Mouse (Mus musculus) stomach, postnatal 0 days (tissue): ENCODE measurements at regions not wholly inside any gene's neighbourhood (a gene's known extent, or its start where the extent isn't known, plus 50 kb on each side); places are given as distances from the start of the nearest gene placed in this dataset.

Experiments used
- ATAC-seq: fragments of 200-750 bp; cut with Nextera tagmentation; 2 replicates; pipeline ENCODE4 v1.8.0; 2017; ENCODE audit not compliant: low FRiP score, low TSS enrichment
- DNase-seq: peaks from one replicate; pipeline ENCODE4 v3.0.0-alpha.2; 2016; ENCODE audit warnings: low spot score
- H3K27ac ChIP-seq: fragments of 300-500 bp; sonication (generic); replicated peaks from 2 replicates; pipeline ENCODE4 v1.5.1; 2014; ENCODE audit warnings: mild to moderate bottlenecking, control low read depth
- H3K27me3 ChIP-seq: fragments of 300-500 bp; sonication (generic); 2 replicates; pipeline ENCODE4 v1.6.1; 2014; ENCODE audit warnings: low read length; ENCODE audit not compliant: control insufficient read depth, insufficient read depth
- H3K36me3 ChIP-seq: fragments of 300-500 bp; sonication (generic); 2 replicates; pipeline ENCODE4 v1.6.1; 2014; ENCODE audit warnings: low read length, mixed read lengths; ENCODE audit not compliant: control insufficient read depth, insufficient read depth
- H3K4me1 ChIP-seq: fragments of 300-500 bp; sonication (generic); replicated peaks from 2 replicates; pipeline ENCODE4 v1.6.1; 2014; ENCODE audit warnings: antibody characterized with exemption; ENCODE audit not compliant: control insufficient read depth, insufficient read depth
- H3K4me2 ChIP-seq: fragments of 300-500 bp; sonication (generic); replicated peaks from 2 replicates; pipeline ENCODE4 v1.6.1; 2014; ENCODE audit warnings: low read depth, mild to moderate bottlenecking, control low read depth, moderate library complexity
- H3K4me3 ChIP-seq: fragments of 300-500 bp; sonication (generic); 2 replicates; pipeline ENCODE4 v1.5.1; 2014; ENCODE audit warnings: low read depth, low read length, control low read depth
- H3K9ac ChIP-seq: fragments of 300-500 bp; sonication (generic); 2 replicates; pipeline ENCODE4 v1.6.1; 2014; ENCODE audit warnings: mild to moderate bottlenecking, low read length, control low read depth, mixed read lengths
- H3K9me3 ChIP-seq: fragments of 300-500 bp; sonication (generic); 2 replicates; pipeline ENCODE4 v1.6.1; 2016; ENCODE audit warnings: low read length; ENCODE audit not compliant: control insufficient read depth
- CTCF ChIP-seq: IDR thresholded peaks from 2 replicates; pipeline ENCODE4 v1.5.1; 2016; ENCODE audit warnings: antibody characterized with exemption, low read depth, mild to moderate bottlenecking, moderate library complexity
- EP300 ChIP-seq: optimal IDR thresholded peaks from 2 replicates; pipeline ENCODE3; 2016; ENCODE audit warnings: antibody characterized with exemption
- WGBS: fragments of 180-500 bp; shearing (Covaris S2); extraction: QIAGEN DNeasy Blood & Tissue Kit; methylation state at CpG from one replicate; pipeline ENCODE4 v1.1.7; 2014; 5-methylcytosine and 5-hydroxymethylcytosine counted together

GRCm38 (mm10) chr6:82143496-82143895, 102.7 kb downstream of the Eva1a start:
- H3K9ac ChIP-seq: no peak overlapping the region
- ATAC-seq: no peak
- no peak for DNase-seq
- WGBS: 80% methylated on average over 6 of the region's 6 CpGs
- H3K4me3 ChIP-seq: no peak overlapping the region
- no peak overlapping the region for H3K4me2 ChIP-seq
- no peaks in the 10 kb centered on the region for H3K36me3 ChIP-seq
- H3K27ac ChIP-seq: no peak overlapping the region
- peak; percentile 8; the same call in 1 of the 2 replicates for TF ChIP-seq CTCF
- TF ChIP-seq EP300: no peak
- no peaks in the 10 kb centered on the region for H3K27me3 ChIP-seq
- no peaks in the 10 kb centered on the region for H3K9me3 ChIP-seq
- H3K4me1 ChIP-seq: no peaks in the 10 kb centered on the region

DNA sequence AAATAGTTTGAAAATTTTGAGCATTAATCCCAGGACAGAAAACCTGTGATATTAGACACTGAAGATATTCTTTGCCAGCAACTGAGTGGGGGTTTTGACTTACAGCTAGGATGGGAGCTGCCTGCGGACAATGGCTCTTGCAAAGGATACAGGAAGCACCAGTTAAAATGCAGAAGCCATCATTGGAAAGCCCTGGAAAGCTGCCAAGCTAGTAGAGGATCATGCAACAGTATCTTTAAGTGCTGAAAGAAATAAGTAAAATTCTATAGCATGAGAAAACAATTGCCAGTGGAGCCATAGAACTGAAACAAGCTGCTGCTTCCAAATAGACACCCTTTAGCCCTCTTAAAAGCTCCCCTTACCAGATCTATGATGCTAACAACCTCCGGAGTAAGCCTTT, 109.2 kb downstream of the Eva1a start:
- H3K36me3 ChIP-seq: no peaks in the 10 kb centered on the region
- no peak overlapping the region for H3K4me3 ChIP-seq
- H3K27me3 ChIP-seq: no peaks in the 10 kb centered on the region
- no peaks in the 10 kb centered on the region for H3K4me1 ChIP-seq
- no peak for ATAC-seq
- no peak overlapping the region for H3K9ac ChIP-seq
- no peak overlapping the region for H3K27ac ChIP-seq
- DNase-seq: no peak
- WGBS: 79% methylated on average over 2 of the region's 2 CpGs
- H3K4me2 ChIP-seq: no peak overlapping the region
- H3K9me3 ChIP-seq: no peaks in the 10 kb centered on the region
- no peak for TF ChIP-seq CTCF
- TF ChIP-seq EP300: no peak

GRCm38 (mm10) chr6:82170349-82171080, 129.7 kb downstream of the Eva1a start:
- Histone ChIP-seq H3K4me3 (no peak overlapping the region), H3K36me3 (no peaks in the 10 kb centered on the region), H3K4me1 (no peaks in the 10 kb centered on the region), H3K27me3 (no peaks in the 10 kb centered on the region), H3K4me2 (no peak overlapping the region), H3K9ac (no peak overlapping the region), H3K27ac (no peak overlapping the region), H3K9me3 (no peaks in the 10 kb centered on the region)
- WGBS: 55% methylated on average over 5 of the region's 5 CpGs
- ATAC-seq: no peak
- TF ChIP-seq EP300 (no peak), CTCF (no peak)
- no peak for DNase-seq

- TF ChIP-seq CTCF: no peak
- TF ChIP-seq EP300: no peak
- 46% methylated on average over 2 of the region's 2 CpGs for WGBS
- ATAC-seq (no peak), DNase-seq (no peak)
- Histone ChIP-seq H3K36me3 (no peaks in the 10 kb centered on the region), H3K27me3 (no peaks in the 10 kb centered on the region), H3K4me2 (no peak overlapping the region), H3K4me3 (no peak overlapping the region), H3K27ac (no peak overlapping the region), H3K4me1 (no peaks in the 10 kb centered on the region), H3K9me3 (no peaks in the 10 kb centered on the region), H3K9ac (no peak overlapping the region)
Measured at GRCm38 (mm10) chr6:82174943-82175342, 134.1 kb downstream of the Eva1a start.

DNA sequence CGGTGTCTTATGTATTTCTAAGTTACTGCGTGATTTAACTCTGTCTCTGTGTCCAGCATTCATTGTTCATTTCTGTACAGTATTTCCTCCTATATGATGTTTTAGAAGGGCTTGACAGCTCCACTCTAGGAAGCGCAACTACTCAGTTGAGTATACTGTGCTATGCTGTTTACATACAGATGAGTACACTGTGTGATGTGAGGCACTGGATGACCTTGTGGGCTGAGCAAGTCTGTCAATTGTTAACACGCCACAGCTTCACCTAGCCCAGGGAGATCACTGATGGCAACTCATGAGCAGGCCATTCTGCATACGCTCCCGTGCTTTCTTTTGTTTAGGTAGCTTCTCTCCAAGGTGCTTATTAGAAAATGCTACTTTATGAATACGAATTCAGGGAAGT, 159.3 kb downstream of the Eva1a start:
- ATAC-seq (no peak), DNase-seq (no peak)
- TF ChIP-seq CTCF (no peak), EP300 (no peak)
- Histone ChIP-seq H3K27ac (no peak overlapping the region), H3K9ac (no peak overlapping the region), H3K27me3 (no peaks in the 10 kb centered on the region), H3K4me1 (no peaks in the 10 kb centered on the region), H3K4me3 (no peak overlapping the region), H3K36me3 (no peaks in the 10 kb centered on the region), H3K9me3 (no peaks in the 10 kb centered on the region), H3K4me2 (no peak overlapping the region)
- 76% methylated on average over 7 of the region's 7 CpGs for WGBS

- Histone ChIP-seq H3K36me3 (no peaks in the 10 kb centered on the region), H3K4me2 (no peak overlapping the region), H3K4me1 (no peaks in the 10 kb centered on the region), H3K9me3 (no peaks in the 10 kb centered on the region), H3K27me3 (no peaks in the 10 kb centered on the region), H3K27ac (no peak overlapping the region), H3K9ac (no peak overlapping the region), H3K4me3 (no peak overlapping the region)
- DNase-seq (no peak), ATAC-seq (no peak)
- WGBS: 50% methylated on average over 8 of the region's 8 CpGs
- TF ChIP-seq CTCF: no peak
- TF ChIP-seq EP300: no peak
Measured at GRCm38 (mm10) chr6:82204821-82205566, 164.2 kb downstream of the Eva1a start.
